Mouse (Mus musculus) left cerebral cortex, adult 2 months (tissue): ENCODE data around the gene Rpl38. TPM values are rescaled to one million over a fixed set of nuclear protein-coding genes. Genes with fewer than 3 reads are reported as not detected.
"Not testable (repeated sequence)": the region's sequence is repeated elsewhere in the genome, so short reads cannot be mapped to it uniquely, and the experiment has no call there.

Experiments
- DNase-seq, 2 experiments: peaks; one replicate each; pipeline ENCODE4 v3.0.0; 2021 to 2022; ENCODE audit warnings: low spot score in 2 of 2, mixed read lengths in 1 of 2; ENCODE audit errors: extremely low spot score in 1 of 2
- H3K27ac ChIP-seq: fragments of 200-600 bp; 2 replicates; pipeline ENCODE4 v1.8.1; 2022
- H3K4me3 ChIP-seq: fragments of 200-600 bp; 2 replicates; pipeline ENCODE4 v1.8.1; 2022
- CTCF ChIP-seq: fragments of 200-600 bp; IDR thresholded peaks from 2 replicates; pipeline ENCODE4 v1.8.1; 2022; ENCODE audit warnings: antibody characterized with exemption, mild to moderate bottlenecking, moderate library complexity
- intact Hi-C: fragments of 180-260 bp; cut with DNase I; formaldehyde crosslinking; loops from one replicate; pipeline ENCODE4 v1.15.1; 2025
- total RNA-seq, 2 experiments: library from RNA; stranded (reverse); gene quantifications; 2 replicates each; pipeline ENCODE4 v1.2.3; 2021

The Rpl38 gene
- total RNA-seq, 2 experiments from 2014 or later, result 817 to 866 TPM

GRCm38 (mm10) chr11:114657737-114658136 is 10.6 kb upstream of the Rpl38 start:
- Histone ChIP-seq H3K27ac (no peak overlapping the region), H3K4me3 (no peak overlapping the region)
- peak in 1 of 2 experiments; percentile 71 for DNase-seq
- intact Hi-C loops, result no loop called here
- peak; percentile 77 for TF ChIP-seq CTCF

- TF ChIP-seq CTCF, result no peak
- intact Hi-C loops, result no loop called here
- DNase-seq, result no peak
- Histone ChIP-seq H3K4me3 (no peak overlapping the region), H3K27ac (no peak overlapping the region)
Measured at GRCm38 (mm10) chr11:114662161-114662560, 6.2 kb upstream of the Rpl38 start.

- TF ChIP-seq CTCF, result peak; percentile 87
- H3K4me3 ChIP-seq, result no peak overlapping the region
- H3K27ac ChIP-seq, result no peak overlapping the region
- intact Hi-C loops, result no loop called here
- DNase-seq, result peak; percentile 71 to 75
Measured at GRCm38 (mm10) chr11:114662746-114663362, 5.5 kb upstream of the Rpl38 start.

DNA sequence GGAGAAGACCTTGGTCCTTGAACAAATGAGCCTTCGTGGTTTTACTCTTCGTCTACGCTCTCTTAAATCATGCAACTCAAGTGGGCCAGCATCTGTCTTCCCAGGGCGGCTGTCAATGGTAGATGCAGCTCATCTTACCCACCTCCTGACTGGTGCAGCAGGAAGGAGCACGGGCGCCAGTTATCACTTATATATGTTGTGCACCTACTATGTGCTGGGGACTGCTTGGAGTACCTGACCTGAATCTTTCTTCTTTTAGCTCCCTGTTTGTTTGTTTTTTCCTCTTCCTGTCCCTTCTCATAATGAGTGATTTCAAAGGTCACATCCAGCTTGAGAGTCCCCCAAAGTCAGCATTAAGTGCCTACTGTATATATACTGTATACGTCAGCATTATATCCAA is 4.2 kb upstream of the Rpl38 start:
- TF ChIP-seq CTCF, result no peak
- Histone ChIP-seq H3K27ac (no peak overlapping the region), H3K4me3 (no peak overlapping the region)
- DNase-seq, result no peak
- intact Hi-C loops, result no loop called here

DNA sequence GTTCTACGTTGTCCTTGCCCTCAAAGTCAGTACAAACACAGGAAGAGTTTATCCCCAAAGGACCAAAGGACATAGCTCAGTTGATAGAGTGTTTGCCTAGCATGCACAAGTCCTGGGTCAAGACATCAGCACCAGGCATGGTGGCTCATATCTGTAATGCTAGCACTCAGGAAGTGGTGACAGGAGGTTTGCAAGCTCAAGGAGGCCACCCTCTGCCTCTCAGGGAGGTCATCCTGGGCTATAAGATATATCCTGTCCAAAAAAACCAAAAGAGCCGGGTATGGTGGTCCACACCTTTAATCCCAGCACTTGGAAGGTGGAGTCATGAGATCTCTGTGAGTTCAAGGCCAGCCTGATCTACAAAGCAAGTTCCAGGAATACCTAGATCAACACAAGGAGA is 2.9 kb upstream of the Rpl38 start:
- DNase-seq, result no peak
- intact Hi-C loops, result no loop called here
- H3K27ac ChIP-seq, result no peak overlapping the region
- TF ChIP-seq CTCF, result no peak
- H3K4me3 ChIP-seq, result no peak overlapping the region

DNA sequence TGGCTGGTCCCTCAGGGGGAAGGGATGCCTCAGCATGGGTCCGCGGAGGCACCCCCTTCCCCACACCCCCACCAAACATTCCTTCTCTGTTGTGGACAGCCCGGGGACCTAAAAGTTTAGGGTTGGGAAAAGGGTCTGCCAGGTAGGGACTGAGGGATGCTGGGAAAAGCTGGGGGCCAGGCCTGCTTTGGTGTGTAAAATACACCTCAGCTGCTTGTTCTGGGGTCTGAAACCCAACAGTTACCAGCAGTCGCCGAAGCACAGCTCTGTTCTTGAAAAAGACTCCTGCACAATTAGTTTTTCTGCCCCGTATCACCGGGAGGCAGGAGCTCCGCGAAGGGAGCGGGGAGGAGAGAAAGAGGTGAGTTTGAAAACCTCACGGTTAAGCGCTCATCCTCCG is 1.5 kb upstream of the Rpl38 start:
- no peak for TF ChIP-seq CTCF
- intact Hi-C loops, result no loop called here
- H3K27ac ChIP-seq, result no peak overlapping the region
- DNase-seq, result no peak
- no peak overlapping the region for H3K4me3 ChIP-seq

GRCm38 (mm10) chr11:114667236-114667931 is 940 bp upstream of the Rpl38 start:
- intact Hi-C loops, result no loop called here
- Histone ChIP-seq H3K27ac (no peak overlapping the region), H3K4me3 (no peak overlapping the region)
- TF ChIP-seq CTCF, result no peak
- DNase-seq, result no peak

GRCm38 (mm10) chr11:114667932-114668285 is 415 bp upstream of the Rpl38 start:
- H3K27ac ChIP-seq, H3K4me3 ChIP-seq: not testable (repeated sequence)
- intact Hi-C loops, result loop anchor here (2.0 kb wide), 1 partner anchor 59 kb away; the partner anchor contains the start of gene Dnaic2
- peak in 1 of 2 experiments; percentile 35 for DNase-seq

- intact Hi-C loops, result loop anchor here (2.0 kb wide), 1 partner anchor 58 kb away; the partner anchor contains the start of gene Dnaic2
- Histone ChIP-seq H3K4me3 (peak overlapping the region; percentile 97), H3K27ac (peak overlapping the region; percentile 91)
- TF ChIP-seq CTCF, result peak; percentile 67
- DNase-seq, result peak; percentile 74 to 76
Measured at GRCm38 (mm10) chr11:114668741-114669623, 658 bp downstream of the Rpl38 start.

- H3K4me3 ChIP-seq, result peak overlapping the region; percentile 97
- no peak for DNase-seq
- intact Hi-C loops, result loop anchor here (2.0 to 5.0 kb wide), 2 partner anchors 57 to 243 kb away; partner anchors contain the start of gene Dnaic2
- no peak; the same call in 1 of the 2 replicates for TF ChIP-seq CTCF
- peak overlapping the region; percentile 91 for H3K27ac ChIP-seq
Measured at GRCm38 (mm10) chr11:114669651-114670168, 1.4 kb downstream of the Rpl38 start.

- intact Hi-C loops, result loop anchor here (5.0 kb wide), 1 partner anchor 241 kb away; no protein-coding TSS in a partner anchor
- Histone ChIP-seq H3K4me3 (no peak overlapping the region), H3K27ac (no peak overlapping the region; the same call in 1 of the 2 replicates)
- DNase-seq, result no peak
- TF ChIP-seq CTCF, result no peak
Measured at GRCm38 (mm10) chr11:114671147-114671546, 2.8 kb downstream of the Rpl38 start.
